Mouse (Mus musculus) mesoderm, embryonic 11.5 days (tissue): ENCODE results near the gene Polr2h.
"Not testable (repeated sequence)": the region's sequence is repeated elsewhere in the genome, so short reads cannot be mapped to it uniquely, and the experiment has no call there.

Source experiments
- DNase-seq: peaks from one replicate; pipeline ENCODE4 v3.0.0-alpha.2; 2012; ENCODE audit warnings: low read depth, low spot score

Polr2h gene

GRCm38 (mm10) chr16:20717181-20717977 lies at the start of gene Polr2h, which contains the start of gene Clcn2:
Gene Polr2h, plus strand, starts transcription at chr16:20717665.
Gene Clcn2, minus strand, starts transcription at chr16:20717746.
- peak; percentile 96 for DNase-seq

- DNase-seq: not testable (repeated sequence)
Measured at GRCm38 (mm10) chr16:20668013-20668412, 49.5 kb upstream of the Polr2h start, which contains the start of gene Eif4g1. Gene Eif4g1, plus strand, starts transcription at chr16:20668313.

- no peak for DNase-seq
Measured at GRCm38 (mm10) chr16:20670291-20670690, 47.2 kb upstream of the Polr2h start.

GRCm38 (mm10) chr16:20671886-20672285 lies 45.6 kb upstream of the Polr2h start:
- DNase-seq: no peak

GRCm38 (mm10) chr16:20672500-20672902 lies 45.0 kb upstream of the Polr2h start:
- DNase-seq: peak; percentile 97

GRCm38 (mm10) chr16:20672965-20673705 lies 44.3 kb upstream of the Polr2h start:
- no peak for DNase-seq

- DNase-seq: no peak
Measured at GRCm38 (mm10) chr16:20673706-20674303, 43.7 kb upstream of the Polr2h start.

- DNase-seq: no peak
Measured at GRCm38 (mm10) chr16:20675213-20675612, 42.3 kb upstream of the Polr2h start.

- no peak for DNase-seq
Measured at GRCm38 (mm10) chr16:20676702-20677101, 40.8 kb upstream of the Polr2h start.

GRCm38 (mm10) chr16:20677380-20677779 lies 40.1 kb upstream of the Polr2h start:
- no peak for DNase-seq

- DNase-seq: no peak
Measured at GRCm38 (mm10) chr16:20677974-20678675, 39.3 kb upstream of the Polr2h start.

- DNase-seq: no peak
Measured at GRCm38 (mm10) chr16:20690774-20691173, 26.7 kb upstream of the Polr2h start.

GRCm38 (mm10) chr16:20691617-20692016 lies 25.8 kb upstream of the Polr2h start:
- DNase-seq: no peak

- no peak for DNase-seq
Measured at GRCm38 (mm10) chr16:20692241-20692965, 25.1 kb upstream of the Polr2h start.

GRCm38 (mm10) chr16:20693111-20693701 lies 24.3 kb upstream of the Polr2h start, which contains the start of gene Fam131a:
Gene Fam131a, plus strand, starts transcription at chr16:20693241.
- DNase-seq: peak; percentile 94

GRCm38 (mm10) chr16:20694781-20695180 lies 22.7 kb upstream of the Polr2h start:
- no peak for DNase-seq

- peak; percentile 93 for DNase-seq
Measured at GRCm38 (mm10) chr16:20695622-20696323, 21.7 kb upstream of the Polr2h start.

GRCm38 (mm10) chr16:20699266-20699665 lies 18.2 kb upstream of the Polr2h start:
- DNase-seq: no peak

GRCm38 (mm10) chr16:20700036-20700435 lies 17.4 kb upstream of the Polr2h start:
- DNase-seq: no peak

GRCm38 (mm10) chr16:20701316-20701715 lies 16.1 kb upstream of the Polr2h start:
- DNase-seq: no peak
